Mouse (Mus musculus): ENCODE measurements around the gene Gm37240. TPM values are rescaled to one million over a fixed set of nuclear protein-coding genes. Genes with fewer than 3 reads are reported as not detected.

Gene Gm37240
- polyA plus RNA-seq, 1 experiment, result 1.9 TPM

DNA sequence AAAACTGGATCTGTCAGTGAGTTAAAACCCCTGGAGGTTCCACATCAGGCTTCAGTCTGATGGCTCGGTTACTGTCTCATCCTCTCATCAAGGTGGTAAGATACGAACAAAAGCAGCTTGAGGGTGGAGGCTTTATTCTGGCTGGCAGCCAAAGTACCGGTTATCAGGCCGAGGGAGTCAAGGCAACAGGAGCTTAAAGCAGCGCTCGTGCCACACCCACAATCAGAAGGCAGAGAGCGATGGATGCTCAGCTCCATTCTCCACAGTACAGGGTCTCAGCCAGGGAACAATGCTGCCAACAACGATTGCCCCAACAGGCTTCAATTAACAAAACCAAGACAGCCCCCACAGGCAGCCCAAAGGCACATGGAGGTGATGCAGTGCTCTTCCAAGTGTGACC is 176.6 kb downstream of the Gm37240 start:
- no peak for TF ChIP-seq POLR2A (IDR thresholded peaks at IDR 0.05; ENCODE audit: low read depth, low read length)
- no peak for TF ChIP-seq CTCF (IDR thresholded peaks at IDR 0.05; ENCODE audit: borderline replicate concordance, insufficient read depth, low read length)
- peaks cover 3% of the 10 kb centered on the region; the same call in 1 of the 2 replicates for H3K4me1 ChIP-seq (ENCODE audit: control insufficient read depth, insufficient read depth, low read length)
- no peak overlapping the region for H3K27ac ChIP-seq (ENCODE audit: insufficient read depth, low read length)
- H3K4me3 ChIP-seq (ENCODE audit: insufficient read depth, low read length), result no peak overlapping the region

DNA sequence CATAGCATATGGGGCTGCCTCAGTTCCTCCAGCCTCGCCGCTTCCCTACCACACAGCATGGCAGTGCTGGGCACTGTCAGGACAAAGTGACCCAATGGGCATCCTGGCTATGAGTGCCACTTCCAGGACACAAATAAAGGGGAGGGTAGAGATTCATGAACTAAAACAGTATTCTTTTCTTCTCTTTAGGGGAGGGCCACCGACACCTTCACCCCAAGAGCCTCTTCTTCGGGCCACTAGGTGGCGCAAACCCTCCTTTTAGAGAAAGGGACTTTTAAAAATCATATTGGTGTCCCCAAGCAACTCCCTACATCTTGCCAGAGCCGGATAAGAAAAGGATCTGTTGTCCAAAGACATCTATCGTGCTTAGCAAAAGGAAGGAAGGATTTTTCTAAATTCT is 179.9 kb downstream of the Gm37240 start:
- TF ChIP-seq CTCF (IDR thresholded peaks at IDR 0.05; ENCODE audit: borderline replicate concordance, insufficient read depth, low read length) (no peak), POLR2A (IDR thresholded peaks at IDR 0.05; ENCODE audit: low read depth, low read length) (no peak)

DNA sequence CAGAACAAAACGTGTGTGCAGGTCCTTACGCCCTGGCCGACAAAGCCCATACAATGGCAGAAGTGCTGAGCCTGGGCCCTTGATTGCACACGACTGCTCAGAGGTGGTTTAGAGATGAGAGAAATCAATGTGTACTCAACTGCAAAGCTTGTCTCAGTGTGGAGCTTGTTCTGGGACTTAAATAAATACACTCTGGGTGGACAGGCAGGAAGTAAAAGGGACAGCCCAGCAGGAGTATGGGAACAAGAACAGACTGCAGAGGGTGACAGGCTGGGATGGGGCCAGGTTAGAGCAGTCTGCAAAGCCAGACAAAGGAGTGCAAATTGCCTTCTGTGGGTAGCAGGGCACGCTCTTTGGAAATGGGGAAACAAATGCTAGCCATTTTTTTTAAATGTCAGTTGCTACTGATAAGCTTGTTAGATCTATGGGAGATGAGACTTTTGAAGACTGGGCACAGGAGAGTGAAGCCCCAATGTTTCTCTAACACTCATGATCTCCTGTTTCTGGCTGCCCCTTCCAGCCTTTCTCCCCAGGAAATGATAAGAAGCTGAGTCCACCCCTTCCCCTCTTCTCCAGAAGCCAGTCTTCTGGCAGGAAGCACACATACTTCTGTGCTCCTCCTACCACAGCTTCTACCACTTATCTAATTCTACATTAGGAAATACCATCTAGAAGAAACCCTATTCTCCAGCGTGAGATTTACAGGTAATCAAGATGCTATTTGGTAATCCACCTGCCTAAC is 184.0 kb downstream of the Gm37240 start:
- no peak overlapping the region for H3K4me3 ChIP-seq (ENCODE audit: insufficient read depth, low read length)
- H3K4me1 ChIP-seq (ENCODE audit: control insufficient read depth, insufficient read depth, low read length), result no peaks in the 10 kb centered on the region
- TF ChIP-seq CTCF (IDR thresholded peaks at IDR 0.05; ENCODE audit: borderline replicate concordance, insufficient read depth, low read length) (no peak), POLR2A (IDR thresholded peaks at IDR 0.05; ENCODE audit: low read depth, low read length) (no peak)
- H3K27ac ChIP-seq (ENCODE audit: insufficient read depth, low read length), result no peak overlapping the region

More for the DNA sequence above, 179.9 kb downstream of the Gm37240 start:
- Histone ChIP-seq H3K27ac (ENCODE audit: insufficient read depth, low read length) (no peak overlapping the region), H3K4me1 (ENCODE audit: control insufficient read depth, insufficient read depth, low read length) (no peaks in the 10 kb centered on the region), H3K4me3 (ENCODE audit: insufficient read depth, low read length) (no peak overlapping the region)

DNA sequence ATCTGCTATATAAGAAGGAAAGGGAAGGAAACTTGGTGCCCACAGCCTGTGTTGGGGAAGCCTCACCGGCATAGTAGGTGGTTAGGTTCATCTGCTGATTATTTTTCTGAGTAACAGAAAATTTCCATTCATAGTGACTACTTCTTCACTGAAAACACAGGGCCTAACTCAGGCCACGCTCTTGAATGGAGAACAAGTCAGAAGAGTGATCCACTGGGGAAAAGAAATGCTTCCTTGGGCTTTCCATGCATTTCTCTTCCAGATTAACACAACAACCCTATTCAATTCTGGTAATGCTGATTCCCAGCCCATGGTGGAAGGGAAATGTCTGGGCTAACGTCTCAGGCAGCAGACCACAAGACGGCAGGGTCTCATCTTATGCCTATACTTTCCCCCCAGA is 188.8 kb downstream of the Gm37240 start:
- Histone ChIP-seq H3K4me3 (ENCODE audit: insufficient read depth, low read length) (no peak overlapping the region), H3K27ac (ENCODE audit: insufficient read depth, low read length) (no peak overlapping the region), H3K4me1 (ENCODE audit: control insufficient read depth, insufficient read depth, low read length) (no peaks in the 10 kb centered on the region)
- TF ChIP-seq POLR2A (IDR thresholded peaks at IDR 0.05; ENCODE audit: low read depth, low read length) (no peak), CTCF (IDR thresholded peaks at IDR 0.05; ENCODE audit: borderline replicate concordance, insufficient read depth, low read length) (no peak)

DNA sequence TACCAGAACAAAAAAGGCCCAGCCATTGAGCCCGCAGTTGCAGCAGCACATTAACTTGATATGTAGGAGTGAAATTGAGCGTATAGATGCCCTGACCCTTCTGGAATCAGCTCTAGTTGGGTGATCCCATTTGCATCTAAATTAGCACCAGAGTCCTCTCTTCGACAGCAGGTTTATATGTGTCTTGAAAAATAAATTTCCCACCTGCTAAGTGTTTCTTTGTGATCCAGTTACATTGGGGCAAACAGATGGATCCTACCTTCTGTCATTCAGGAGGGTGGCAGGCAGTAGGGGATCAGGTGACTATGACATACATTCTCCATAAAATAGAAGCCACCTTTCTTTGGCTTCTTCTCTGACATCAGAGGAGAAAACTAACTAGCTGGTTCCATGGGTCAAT is 192.3 kb downstream of the Gm37240 start:
- no peak overlapping the region for H3K27ac ChIP-seq (ENCODE audit: insufficient read depth, low read length)
- no peak overlapping the region for H3K4me3 ChIP-seq (ENCODE audit: insufficient read depth, low read length)
- no peak for TF ChIP-seq POLR2A (IDR thresholded peaks at IDR 0.05; ENCODE audit: low read depth, low read length)
- TF ChIP-seq CTCF (IDR thresholded peaks at IDR 0.05; ENCODE audit: borderline replicate concordance, insufficient read depth, low read length), result no peak
- H3K4me1 ChIP-seq (ENCODE audit: control insufficient read depth, insufficient read depth, low read length), result no peaks in the 10 kb centered on the region

DNA sequence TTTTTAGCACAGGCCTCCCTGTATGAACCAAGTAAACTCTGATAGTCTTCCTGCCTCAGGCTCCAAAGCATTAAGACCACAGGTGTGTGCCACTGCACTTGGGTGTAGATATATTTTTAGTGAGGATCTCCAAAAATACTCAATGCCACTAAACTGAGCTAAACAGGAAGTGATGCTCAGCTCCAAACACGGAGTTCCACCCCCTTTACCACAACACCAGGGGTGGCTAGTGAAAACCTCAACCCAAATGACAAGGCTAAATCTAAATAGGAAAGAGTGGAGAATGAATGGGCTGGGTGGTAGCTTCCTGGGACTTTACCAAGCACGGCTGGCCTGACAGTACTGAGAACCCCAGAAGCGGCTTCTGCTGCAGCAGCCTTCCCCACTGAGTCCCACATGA is 194.3 kb downstream of the Gm37240 start:
- Histone ChIP-seq H3K4me1 (ENCODE audit: control insufficient read depth, insufficient read depth, low read length) (no peaks in the 10 kb centered on the region), H3K4me3 (ENCODE audit: insufficient read depth, low read length) (no peak overlapping the region), H3K27ac (ENCODE audit: insufficient read depth, low read length) (no peak overlapping the region)
- TF ChIP-seq CTCF (IDR thresholded peaks at IDR 0.05; ENCODE audit: borderline replicate concordance, insufficient read depth, low read length) (no peak), POLR2A (IDR thresholded peaks at IDR 0.05; ENCODE audit: low read depth, low read length) (no peak)

DNA sequence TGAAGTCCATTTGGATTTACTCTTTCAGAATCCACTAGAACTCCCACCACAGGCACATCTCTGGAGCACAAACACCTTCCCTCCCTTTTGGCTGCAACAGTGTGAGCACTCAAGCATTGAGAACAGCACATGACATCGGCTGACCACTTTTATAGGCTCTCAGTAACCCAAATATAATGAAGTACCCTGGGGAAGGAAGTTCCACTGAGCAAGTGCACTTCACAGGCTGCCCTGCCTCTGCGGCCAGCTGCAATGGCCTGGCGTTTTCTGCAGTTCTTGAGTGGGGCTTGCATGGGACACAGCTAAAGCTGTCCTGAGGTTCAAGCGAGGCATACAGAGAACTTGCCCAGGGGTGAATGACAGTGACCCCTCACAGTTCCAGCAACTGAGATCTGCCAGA is 196.2 kb downstream of the Gm37240 start:
- Histone ChIP-seq H3K27ac (ENCODE audit: insufficient read depth, low read length) (no peak overlapping the region), H3K4me3 (ENCODE audit: insufficient read depth, low read length) (no peak overlapping the region), H3K4me1 (ENCODE audit: control insufficient read depth, insufficient read depth, low read length) (no peaks in the 10 kb centered on the region)
- TF ChIP-seq POLR2A (IDR thresholded peaks at IDR 0.05; ENCODE audit: low read depth, low read length) (no peak), CTCF (IDR thresholded peaks at IDR 0.05; ENCODE audit: borderline replicate concordance, insufficient read depth, low read length) (no peak)

DNA sequence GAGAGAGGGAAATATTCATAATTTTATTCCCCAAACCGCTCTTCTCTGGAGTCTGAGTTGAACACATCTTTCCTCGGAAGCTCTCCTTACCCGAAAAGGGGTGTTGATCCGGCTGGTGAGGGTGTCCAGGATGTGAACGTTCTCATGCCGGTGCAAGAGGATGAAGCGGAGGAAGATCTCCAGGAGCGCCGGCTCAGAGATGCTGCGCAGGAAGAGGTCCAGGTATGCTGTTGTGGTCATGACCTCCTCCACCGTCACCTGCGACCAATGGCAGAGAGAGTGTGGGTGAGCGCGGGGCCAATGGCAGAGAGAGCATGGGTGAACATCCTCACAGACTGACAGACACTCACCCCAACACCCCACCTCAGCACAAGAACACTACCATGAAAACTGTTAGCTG is 199.0 kb downstream of the Gm37240 start:
- Histone ChIP-seq H3K27ac (ENCODE audit: insufficient read depth, low read length) (no peak overlapping the region), H3K4me1 (ENCODE audit: control insufficient read depth, insufficient read depth, low read length) (no peaks in the 10 kb centered on the region), H3K4me3 (ENCODE audit: insufficient read depth, low read length) (no peak overlapping the region)
- no peak for TF ChIP-seq POLR2A (IDR thresholded peaks at IDR 0.05; ENCODE audit: low read depth, low read length)
- TF ChIP-seq CTCF (IDR thresholded peaks at IDR 0.05; ENCODE audit: borderline replicate concordance, insufficient read depth, low read length), result no peak

DNA sequence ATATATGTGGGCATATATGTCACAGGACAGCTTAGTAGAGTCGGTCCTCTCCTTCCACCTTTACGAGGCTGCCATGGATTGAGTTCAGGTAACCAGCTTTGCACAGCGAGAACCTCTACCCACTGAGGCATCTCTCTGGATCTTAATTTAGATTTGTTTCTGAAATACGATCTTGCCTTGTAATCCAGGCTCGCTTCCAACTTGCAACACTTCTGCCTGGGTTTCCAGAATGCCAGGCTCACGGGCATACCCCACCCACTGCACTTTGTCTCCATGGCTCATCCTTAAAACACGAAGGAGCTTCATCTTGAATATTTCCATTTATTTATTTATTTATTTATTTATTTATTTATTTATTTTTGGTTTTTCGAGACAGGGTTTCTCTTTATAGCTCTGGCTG is 202.0 kb downstream of the Gm37240 start:
- no peak overlapping the region for H3K27ac ChIP-seq (ENCODE audit: insufficient read depth, low read length)
- TF ChIP-seq CTCF (IDR thresholded peaks at IDR 0.05; ENCODE audit: borderline replicate concordance, insufficient read depth, low read length), result no peak
- TF ChIP-seq POLR2A (IDR thresholded peaks at IDR 0.05; ENCODE audit: low read depth, low read length), result no peak
- no peak overlapping the region for H3K4me3 ChIP-seq (ENCODE audit: insufficient read depth, low read length)
- no peaks in the 10 kb centered on the region for H3K4me1 ChIP-seq (ENCODE audit: control insufficient read depth, insufficient read depth, low read length)

DNA sequence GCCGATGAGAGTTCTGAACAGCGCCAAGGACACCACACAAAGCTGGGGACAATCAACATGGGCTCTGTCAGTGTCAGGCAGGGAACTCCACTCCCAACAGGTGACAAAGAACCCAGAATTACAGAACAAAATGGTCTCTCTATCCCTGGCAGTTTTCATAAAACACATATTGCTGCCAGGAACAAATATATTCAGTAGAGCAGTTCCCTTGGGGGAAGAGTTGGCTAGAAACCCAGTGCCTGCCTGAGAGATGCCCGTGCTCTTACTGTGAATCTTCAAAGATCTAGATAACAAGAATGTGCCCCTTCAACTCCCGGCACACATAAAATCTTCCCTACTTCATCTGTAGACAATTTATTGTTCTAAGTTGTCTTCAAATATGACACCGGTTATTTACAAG is 203.7 kb downstream of the Gm37240 start:
- no peak for TF ChIP-seq CTCF (IDR thresholded peaks at IDR 0.05; ENCODE audit: borderline replicate concordance, insufficient read depth, low read length)
- no peak for TF ChIP-seq POLR2A (IDR thresholded peaks at IDR 0.05; ENCODE audit: low read depth, low read length)
- Histone ChIP-seq H3K27ac (ENCODE audit: insufficient read depth, low read length) (no peak overlapping the region), H3K4me3 (ENCODE audit: insufficient read depth, low read length) (no peak overlapping the region)

More for the DNA sequence above, 203.7 kb downstream of the Gm37240 start:
- H3K4me1 ChIP-seq (ENCODE audit: control insufficient read depth, insufficient read depth, low read length), result no peaks in the 10 kb centered on the region
